Mouse (Mus musculus): ENCODE results near the gene Gm28047.

DNA sequence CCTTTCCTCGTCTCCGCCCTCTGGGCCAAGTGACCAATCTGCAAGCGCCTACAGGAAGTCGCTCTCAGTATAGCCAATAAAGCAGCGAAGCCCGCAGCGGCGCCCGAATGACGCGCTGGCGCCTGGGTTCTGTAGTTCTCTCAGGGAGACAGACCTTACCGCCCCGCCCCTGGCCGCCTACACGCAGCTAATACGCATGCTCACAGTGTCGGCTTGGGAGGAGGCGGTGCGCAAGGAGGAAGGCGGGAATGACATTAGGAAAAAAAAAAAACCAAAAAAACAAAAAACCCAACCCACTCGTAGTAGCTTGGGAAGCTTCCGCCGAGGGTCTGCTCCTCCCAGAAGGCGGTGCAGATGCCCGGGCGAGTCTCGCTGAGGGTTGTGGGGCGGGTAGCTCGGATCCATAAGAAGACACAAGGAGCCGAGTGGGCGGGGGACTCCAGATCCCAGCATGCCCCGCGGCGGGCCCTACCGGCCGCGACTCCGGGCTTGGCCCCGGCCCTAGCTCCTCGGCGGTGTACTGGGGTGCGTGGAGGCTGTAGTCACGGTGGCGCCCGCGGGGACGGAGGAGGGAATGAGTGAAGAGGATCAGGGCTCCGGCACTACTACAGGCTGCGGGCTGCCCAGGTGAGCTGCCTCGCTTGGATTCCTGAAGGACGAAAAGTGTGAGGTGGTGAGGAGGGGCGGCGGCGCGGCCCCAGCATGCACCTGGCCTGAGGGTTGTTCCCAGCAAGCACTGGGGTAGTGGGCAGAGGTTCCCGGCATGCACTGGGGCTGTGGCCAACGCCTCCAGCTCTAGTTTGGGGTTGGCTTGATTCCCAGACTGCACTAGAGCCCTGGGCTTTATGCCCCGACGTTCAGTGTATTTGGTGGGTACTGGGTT is 106.7 kb downstream of the Gm28047 start, which contains the start of gene Tarbp2:
- TF ChIP-seq CTCF (IDR thresholded peaks at IDR 0.05; ENCODE audit: low read depth) (no peak), EP300 (IDR thresholded peaks at IDR 0.05; ENCODE audit: low read depth) (no peak)
